Mouse (Mus musculus): ENCODE measurements around the gene Ppp1r9a. TPM values are rescaled to one million over a fixed set of nuclear protein-coding genes. Genes with fewer than 3 reads are reported as not detected.

The Ppp1r9a gene
- total and polyA plus RNA-seq, 3 experiments, result 0.03 TPM; not detected in 2

GRCm38 (mm10) chr6:5081099-5081498 is 178.4 kb downstream of the Ppp1r9a start:
- H3K9me3 ChIP-seq (replicated peaks; ENCODE audit: insufficient read depth, low read length), result no peaks in the 10 kb centered on the region
- H3K27ac ChIP-seq (ENCODE audit: control insufficient read depth, low read depth, low read length), result no peak overlapping the region
- no peaks in the 10 kb centered on the region for H3K79me2 ChIP-seq (ENCODE audit: control insufficient read depth, insufficient read depth, low read length, poor library complexity)
- DNase-seq (ENCODE audit: low read depth, low spot score), result no peak
- no peaks in the 10 kb centered on the region for H3K36me3 ChIP-seq (ENCODE audit: control insufficient read depth in 1 of 2, insufficient read depth in 2 of 2, low read length in 2 of 2)
- no peak overlapping the region for H3K4me3 ChIP-seq (ENCODE audit: control insufficient read depth in 1 of 2, insufficient read depth in 1 of 2, low read depth in 2 of 2, low read length in 2 of 2)
- H3K4me1 ChIP-seq (ENCODE audit: control insufficient read depth in 1 of 2, insufficient read depth in 2 of 2, low read length in 2 of 2), result no peaks in the 10 kb centered on the region
- peaks cover 12 to 15% of the 10 kb centered on the region in 2 experiments for H3K27me3 ChIP-seq (ENCODE audit: control insufficient read depth in 1 of 2, insufficient read depth in 2 of 2, low read length in 2 of 2)
- no peak overlapping the region for H3K9ac ChIP-seq (ENCODE audit: control insufficient read depth, low read depth, low read length, poor library complexity, severe bottlenecking)
- TF ChIP-seq TAL1 (IDR thresholded peaks at IDR 0.05; ENCODE audit: low read length) (no peak), MYB (IDR thresholded peaks at IDR 0.05; ENCODE audit: low read depth, low read length) (no peak), CHD2 (IDR thresholded peaks at IDR 0.05; ENCODE audit: low read length) (no peak), RAD21 (IDR thresholded peaks at IDR 0.05; ENCODE audit: low read depth, low read length) (no peak), BHLHE40 (IDR thresholded peaks at IDR 0.05; ENCODE audit: borderline replicate concordance, low read depth, low read length) (no peak)

DNA sequence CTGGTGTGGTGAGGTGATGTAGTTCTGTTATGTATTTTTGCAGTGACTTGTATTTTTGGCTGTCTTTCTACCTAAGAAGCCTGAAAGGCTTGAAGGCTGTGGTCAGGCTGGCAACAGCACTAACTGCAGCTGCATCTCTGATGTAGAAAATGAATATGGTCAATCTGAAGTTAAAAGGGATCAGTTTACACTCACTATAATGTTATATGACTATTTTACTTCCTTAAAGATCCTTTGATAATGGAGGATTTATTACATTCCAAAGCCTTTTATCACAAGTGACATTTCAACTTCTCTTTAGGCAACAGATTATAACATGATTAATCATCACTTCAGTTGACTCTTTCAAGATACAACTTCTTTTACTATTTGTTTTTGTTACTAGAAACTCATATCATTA is 179.4 kb downstream of the Ppp1r9a start:
- no peak overlapping the region for H3K9ac ChIP-seq (ENCODE audit: control insufficient read depth, low read depth, low read length, poor library complexity, severe bottlenecking)
- H3K4me3 ChIP-seq (ENCODE audit: control insufficient read depth in 1 of 2, insufficient read depth in 1 of 2, low read depth in 2 of 2, low read length in 2 of 2), result no peak overlapping the region
- no peaks in the 10 kb centered on the region for H3K36me3 ChIP-seq (ENCODE audit: control insufficient read depth in 1 of 2, insufficient read depth in 2 of 2, low read length in 2 of 2)
- no peak for TF ChIP-seq TAL1 (IDR thresholded peaks at IDR 0.05; ENCODE audit: low read length)
- no peak for TF ChIP-seq MAX (IDR thresholded peaks at IDR 0.05; ENCODE audit: low read length)
- TF ChIP-seq MYB (IDR thresholded peaks at IDR 0.05; ENCODE audit: low read depth, low read length), result no peak
- TF ChIP-seq USF1 (IDR thresholded peaks at IDR 0.05; ENCODE audit: low read depth, low read length), result no peak
- no peak for TF ChIP-seq SIN3A (IDR thresholded peaks at IDR 0.05; ENCODE audit: low read length)
- no peak for TF ChIP-seq JUND (IDR thresholded peaks at IDR 0.05; ENCODE audit: low read depth, low read length)
- TF ChIP-seq BHLHE40 (IDR thresholded peaks at IDR 0.05; ENCODE audit: borderline replicate concordance, low read depth, low read length), result no peak
- TF ChIP-seq NELFE (IDR thresholded peaks at IDR 0.05; ENCODE audit: low read depth, low read length), result no peak
- TF ChIP-seq ETS1 (IDR thresholded peaks at IDR 0.05; ENCODE audit: low read depth, low read length), result no peak
- no peak for TF ChIP-seq ZMIZ1 (IDR thresholded peaks at IDR 0.05; ENCODE audit: low read depth, low read length)
- TF ChIP-seq ZKSCAN1 (IDR thresholded peaks at IDR 0.05; ENCODE audit: low read depth, low read length), result no peak
- TF ChIP-seq E2F4 (IDR thresholded peaks at IDR 0.05; ENCODE audit: borderline replicate concordance, low read depth, low read length), result no peak
- TF ChIP-seq NRF1 (IDR thresholded peaks at IDR 0.05; ENCODE audit: insufficient read depth, low read depth, low read length, poor library complexity, severe bottlenecking), result no peak
- H3K4me1 ChIP-seq (ENCODE audit: control insufficient read depth in 1 of 2, insufficient read depth in 2 of 2, low read length in 2 of 2), result no peaks in the 10 kb centered on the region
- no peak for DNase-seq (ENCODE audit: low read depth, low spot score)
- no peaks in the 10 kb centered on the region for H3K79me2 ChIP-seq (ENCODE audit: control insufficient read depth, insufficient read depth, low read length, poor library complexity)
- no peak overlapping the region for H3K27ac ChIP-seq (ENCODE audit: control insufficient read depth, low read depth, low read length)
- H3K9me3 ChIP-seq (replicated peaks; ENCODE audit: insufficient read depth, low read length), result no peaks in the 10 kb centered on the region
- H3K27me3 ChIP-seq (ENCODE audit: control insufficient read depth in 1 of 2, insufficient read depth in 2 of 2, low read length in 2 of 2), result peaks cover 14 to 21% of the 10 kb centered on the region in 2 experiments

DNA sequence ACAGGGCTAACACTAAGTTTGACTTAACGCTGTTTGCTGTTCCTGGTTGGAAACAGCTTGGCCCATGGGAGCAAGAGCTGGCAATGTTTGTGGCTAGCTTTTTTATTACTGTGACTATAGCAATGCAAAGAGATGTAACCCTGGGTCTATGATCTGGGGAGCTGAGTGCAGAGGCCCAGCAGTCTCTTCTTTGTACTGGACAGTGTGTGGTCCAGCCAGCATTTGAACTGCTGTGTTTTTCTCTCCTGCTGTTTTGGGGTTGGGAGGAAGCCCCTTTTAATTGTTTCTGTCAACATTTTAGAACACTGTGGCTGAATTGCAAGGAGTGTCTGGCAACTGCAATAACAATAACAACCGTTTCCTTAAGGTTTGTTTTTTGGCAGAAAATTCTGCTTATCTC is 180.0 kb downstream of the Ppp1r9a start:
- no peaks in the 10 kb centered on the region for H3K9me3 ChIP-seq (replicated peaks; ENCODE audit: insufficient read depth, low read length)
- no peaks in the 10 kb centered on the region for H3K79me2 ChIP-seq (ENCODE audit: control insufficient read depth, insufficient read depth, low read length, poor library complexity)
- H3K27me3 ChIP-seq (ENCODE audit: control insufficient read depth in 1 of 2, insufficient read depth in 2 of 2, low read length in 2 of 2), result peaks cover 14 to 25% of the 10 kb centered on the region in 2 experiments
- no peak for TF ChIP-seq RCOR1 (IDR thresholded peaks at IDR 0.05; ENCODE audit: low read depth, low read length)
- no peak for TF ChIP-seq JUND (IDR thresholded peaks at IDR 0.05; ENCODE audit: low read depth, low read length)
- TF ChIP-seq SMC3 (IDR thresholded peaks at IDR 0.05; ENCODE audit: low read depth, low read length), result no peak
- TF ChIP-seq NELFE (IDR thresholded peaks at IDR 0.05; ENCODE audit: low read depth, low read length), result no peak
- TF ChIP-seq CHD2 (IDR thresholded peaks at IDR 0.05; ENCODE audit: low read length), result no peak
- TF ChIP-seq TBP (IDR thresholded peaks at IDR 0.05; ENCODE audit: low read depth, low read length), result no peak
- no peak for TF ChIP-seq EP300 (IDR thresholded peaks at IDR 0.05; ENCODE audit: low read depth in 1 of 2, low read length in 2 of 2)
- H3K4me1 ChIP-seq (ENCODE audit: control insufficient read depth in 1 of 2, insufficient read depth in 2 of 2, low read length in 2 of 2), result no peaks in the 10 kb centered on the region
- DNase-seq (ENCODE audit: low read depth, low spot score), result no peak
- H3K4me3 ChIP-seq (ENCODE audit: control insufficient read depth in 1 of 2, insufficient read depth in 1 of 2, low read depth in 2 of 2, low read length in 2 of 2), result no peak overlapping the region
- no peaks in the 10 kb centered on the region for H3K36me3 ChIP-seq (ENCODE audit: control insufficient read depth in 1 of 2, insufficient read depth in 2 of 2, low read length in 2 of 2)
- no peak overlapping the region for H3K9ac ChIP-seq (ENCODE audit: control insufficient read depth, low read depth, low read length, poor library complexity, severe bottlenecking)
- no peak overlapping the region for H3K27ac ChIP-seq (ENCODE audit: control insufficient read depth, low read depth, low read length)
